Mouse (Mus musculus): ENCODE results near the gene Nol11. TPM values are rescaled to one million over a fixed set of nuclear protein-coding genes. Genes with fewer than 3 reads are reported as not detected.
"Not testable (repeated sequence)": the region's sequence is repeated elsewhere in the genome, so short reads cannot be mapped to it uniquely, and the experiment has no call there.

The Nol11 gene
- total RNA-seq, 2 experiments from 2014 or later: 11.1 to 12.3 TPM

GRCm38 (mm10) chr11:107161215-107161614, 28.0 kb downstream of the Nol11 start:
- DNase-seq: no peak

GRCm38 (mm10) chr11:107159034-107159433, 30.1 kb downstream of the Nol11 start:
- intact Hi-C loops (cut with DNase I; ENCODE audit: low total_unique reads): no loop called here
- DNase-seq: no peak

More at GRCm38 (mm10) chr11:107161215-107161614, 28.0 kb downstream of the Nol11 start:
- intact Hi-C loops (cut with DNase I; ENCODE audit: low total_unique reads): no loop called here

GRCm38 (mm10) chr11:107156977-107157642, 32.1 kb downstream of the Nol11 start:
- intact Hi-C loops (cut with DNase I; ENCODE audit: low total_unique reads): no loop called here
- DNase-seq: peak; percentile 40

GRCm38 (mm10) chr11:107155292-107155691, 33.9 kb downstream of the Nol11 start:
- intact Hi-C loops (cut with DNase I; ENCODE audit: low total_unique reads): no loop called here
- DNase-seq: no peak

GRCm38 (mm10) chr11:107154431-107154830, 34.8 kb downstream of the Nol11 start:
- intact Hi-C loops (cut with DNase I; ENCODE audit: low total_unique reads): no loop called here
- DNase-seq: no peak

GRCm38 (mm10) chr11:107153645-107154044, 35.5 kb downstream of the Nol11 start:
- intact Hi-C loops (cut with DNase I; ENCODE audit: low total_unique reads): no loop called here
- no peak for DNase-seq

GRCm38 (mm10) chr11:107151809-107152208, 37.4 kb downstream of the Nol11 start:
- DNase-seq: no peak
- intact Hi-C loops (cut with DNase I; ENCODE audit: low total_unique reads): no loop called here

GRCm38 (mm10) chr11:107143956-107144355, 45.2 kb downstream of the Nol11 start:
- intact Hi-C loops (cut with DNase I; ENCODE audit: low total_unique reads); DNase-seq: not testable (repeated sequence)

GRCm38 (mm10) chr11:107142382-107142781, 46.8 kb downstream of the Nol11 start:
- no peak for DNase-seq
- intact Hi-C loops (cut with DNase I; ENCODE audit: low total_unique reads): no loop called here

GRCm38 (mm10) chr11:107140756-107141155, 48.4 kb downstream of the Nol11 start:
- DNase-seq: no peak
- intact Hi-C loops (cut with DNase I; ENCODE audit: low total_unique reads): no loop called here

- intact Hi-C loops (cut with DNase I; ENCODE audit: low total_unique reads): no loop called here
- DNase-seq: no peak
These were observed 50.5 kb downstream of the Nol11 start for GRCm38 (mm10) chr11:107138633-107139032.

- intact Hi-C loops (cut with DNase I; ENCODE audit: low total_unique reads): no loop called here
- DNase-seq: no peak
These were observed 51.6 kb downstream of the Nol11 start for GRCm38 (mm10) chr11:107137593-107137992.

- DNase-seq; intact Hi-C loops (cut with DNase I; ENCODE audit: low total_unique reads): not testable (repeated sequence)
These were observed 52.7 kb downstream of the Nol11 start for GRCm38 (mm10) chr11:107136458-107136857.

- intact Hi-C loops (cut with DNase I; ENCODE audit: low total_unique reads): no loop called here
- DNase-seq: no peak
These were observed 53.4 kb downstream of the Nol11 start for GRCm38 (mm10) chr11:107135741-107136140.

GRCm38 (mm10) chr11:107132426-107132825, 56.8 kb downstream of the Nol11 start:
- intact Hi-C loops (cut with DNase I; ENCODE audit: low total_unique reads): no loop called here
- no peak for DNase-seq

GRCm38 (mm10) chr11:107131749-107132421, 57.3 kb downstream of the Nol11 start, which contains the start of gene Bptf:
Gene Bptf, minus strand, starts transcription at chr11:107132127.
- intact Hi-C loops (cut with DNase I; ENCODE audit: low total_unique reads): no loop called here
- peak; percentile 93 for DNase-seq

- intact Hi-C loops (cut with DNase I; ENCODE audit: low total_unique reads): no loop called here
- DNase-seq: peak; percentile 71
These were observed 58.1 kb downstream of the Nol11 start for GRCm38 (mm10) chr11:107130879-107131748.

GRCm38 (mm10) chr11:107130221-107130788, 58.9 kb downstream of the Nol11 start:
- DNase-seq: no peak
- intact Hi-C loops (cut with DNase I; ENCODE audit: low total_unique reads): no loop called here

- DNase-seq: no peak
- intact Hi-C loops (cut with DNase I; ENCODE audit: low total_unique reads): no loop called here
These were observed 59.5 kb downstream of the Nol11 start for GRCm38 (mm10) chr11:107129641-107130040.

GRCm38 (mm10) chr11:107126716-107127115, 62.5 kb downstream of the Nol11 start:
- DNase-seq; intact Hi-C loops (cut with DNase I; ENCODE audit: low total_unique reads): not testable (repeated sequence)
